Mouse (Mus musculus) bone marrow macrophage, adult 2 months (primary cell): ENCODE results near the gene Fam133b. TPM values are rescaled to one million over a fixed set of nuclear protein-coding genes. Genes with fewer than 3 reads are reported as not detected.

ENCODE experiments used
- H3K27ac ChIP-seq: 2 replicates; pipeline ENCODE4 v1.5.1; 2012; ENCODE audit warnings: low read depth, low read length; ENCODE audit not compliant: insufficient read depth
- H3K4me1 ChIP-seq: 2 replicates; pipeline ENCODE4 v1.6.1; 2012; ENCODE audit warnings: low read length; ENCODE audit not compliant: control insufficient read depth, insufficient read depth
- H3K4me3 ChIP-seq: 2 replicates; pipeline ENCODE4 v1.5.1; 2012; ENCODE audit warnings: mild to moderate bottlenecking, low read length, moderate library complexity; ENCODE audit not compliant: insufficient read depth
- CTCF ChIP-seq: IDR thresholded peaks from 2 replicates; pipeline ENCODE4 v1.5.1; 2012; ENCODE audit warnings: low read depth, mild to moderate bottlenecking, low read length, moderate library complexity
- POLR2A ChIP-seq: IDR thresholded peaks from 2 replicates; pipeline ENCODE4 v1.6.1; 2012; ENCODE audit warnings: mild to moderate bottlenecking, low read depth, low read length, borderline replicate concordance
- polyA plus RNA-seq: library from polyadenylated mRNA; stranded (reverse); fragments of >200 nt; gene quantifications from 2 replicates; pipeline ENCODE4 v1.2.4, GENCODE M21; 2012; ENCODE audit not compliant: missing spikeins, insufficient read depth, insufficient read length

The Fam133b gene
- polyA plus RNA-seq: 24.3 and 26.0 TPM in 2 replicates

DNA sequence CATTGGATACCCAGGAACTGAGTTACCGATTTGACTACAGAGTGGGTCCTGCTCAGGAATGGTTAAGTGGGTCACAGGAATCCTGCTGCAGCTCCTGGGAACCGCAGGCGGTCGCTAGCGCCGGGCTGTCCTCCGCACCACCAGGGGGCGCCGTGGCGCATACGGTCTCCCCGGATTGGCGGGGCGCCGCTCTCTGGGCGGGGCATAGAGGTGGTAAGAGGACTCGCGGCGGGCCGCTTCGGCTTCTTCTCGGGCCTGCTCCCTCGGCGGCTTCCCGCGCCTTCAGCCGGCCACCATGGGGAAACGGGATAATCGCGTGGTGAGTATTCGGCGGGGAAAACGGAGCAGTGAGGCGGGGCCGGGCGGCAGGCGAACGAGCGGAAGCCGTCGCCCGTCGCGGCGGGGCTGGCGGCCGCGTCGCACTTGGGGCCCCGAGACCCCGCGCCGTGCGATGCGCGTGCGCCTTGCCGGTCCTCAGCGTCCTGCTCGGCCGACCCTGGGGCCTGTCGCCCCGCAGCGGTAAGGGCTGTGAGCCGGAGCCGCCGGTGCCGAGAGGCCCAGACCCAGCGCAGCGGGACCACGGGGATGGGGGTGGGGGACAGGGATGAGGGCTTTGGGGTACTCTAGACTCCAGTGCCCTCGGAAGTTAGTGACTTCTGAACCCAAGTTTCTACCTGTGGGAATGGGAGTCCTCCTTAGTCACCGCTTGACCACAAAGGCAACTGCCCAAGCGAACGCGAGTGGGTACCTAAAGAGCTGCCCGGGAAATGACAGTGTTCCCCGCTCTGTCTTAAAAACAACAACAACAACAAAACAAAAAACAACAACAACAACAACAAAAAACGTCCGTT lies at the start of gene Fam133b:
TSS of gene Fam133b (plus strand) at position 205 of the 851 bp plus-strand sequence.
- Histone ChIP-seq H3K4me3 (peak within 1 kb of the TSS; percentile 87), H3K27ac (peak within 1 kb of the TSS; percentile 61), H3K4me1 (peaks cover 21% of the 10 kb centered on the region)
- TF ChIP-seq CTCF: peak; percentile 70
- no peak for TF ChIP-seq POLR2A

DNA sequence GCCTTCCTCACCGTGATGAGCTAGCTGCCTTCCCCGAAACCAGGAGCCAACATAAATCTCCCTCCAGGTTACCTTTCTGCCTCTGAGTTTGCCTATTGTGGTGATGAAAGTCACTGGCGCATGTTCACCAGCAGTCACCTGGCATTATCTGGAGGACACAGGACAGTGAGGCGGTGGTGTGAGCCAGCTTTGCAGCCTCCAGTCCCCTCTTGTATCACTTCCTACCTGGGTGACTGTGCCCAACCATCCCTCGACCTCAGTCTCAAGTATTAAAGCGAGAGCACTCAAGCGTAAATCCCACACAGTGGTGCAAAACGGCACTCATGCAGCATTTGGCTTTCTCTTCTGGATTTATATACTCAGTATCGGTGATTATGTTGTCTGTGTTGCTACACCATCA lies 49.7 kb upstream of the Fam133b start:
- Histone ChIP-seq H3K4me1 (peaks cover 74% of the 10 kb centered on the region), H3K4me3 (no peak overlapping the region), H3K27ac (peak overlapping the region; percentile 58)
- TF ChIP-seq POLR2A (no peak), CTCF (no peak)

DNA sequence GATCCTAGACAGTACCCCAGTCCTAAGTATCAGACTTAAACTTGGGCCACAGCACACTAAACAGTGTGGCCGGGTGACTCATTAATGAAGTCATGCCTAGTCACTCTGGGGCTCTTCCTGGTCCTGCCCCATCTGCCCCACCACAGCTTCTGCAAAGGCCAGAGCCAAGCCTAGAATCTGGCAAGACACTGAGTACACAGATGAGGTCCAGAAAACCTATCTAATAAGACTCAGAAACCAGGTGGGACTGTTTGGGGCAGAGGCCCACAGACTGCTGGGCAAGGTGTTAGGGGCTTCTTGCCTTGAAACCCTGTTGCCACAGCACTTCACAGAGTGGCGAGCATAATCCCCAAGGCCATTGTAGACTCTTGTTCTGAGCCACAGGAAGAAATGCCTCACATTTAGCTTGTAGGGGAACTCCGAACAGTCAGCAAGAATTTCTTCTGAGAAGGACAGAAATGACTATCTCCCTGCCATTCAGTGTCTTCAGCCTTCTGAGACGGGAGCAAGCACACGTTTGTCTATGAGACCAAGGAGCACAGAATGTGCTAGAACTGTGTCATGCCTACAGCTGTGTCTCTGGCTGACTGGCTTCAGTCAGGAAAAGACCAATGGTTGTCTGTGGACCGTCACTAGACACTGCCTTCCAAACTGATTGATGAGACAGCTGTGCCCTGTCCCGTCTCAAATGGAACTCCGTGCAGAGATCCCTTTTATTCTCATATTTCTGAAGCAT lies 49.0 kb upstream of the Fam133b start:
- no peak overlapping the region for H3K4me3 ChIP-seq
- H3K4me1 ChIP-seq: peaks cover 72% of the 10 kb centered on the region
- TF ChIP-seq POLR2A (no peak), CTCF (no peak)
- H3K27ac ChIP-seq: peak overlapping the region; percentile 80

DNA sequence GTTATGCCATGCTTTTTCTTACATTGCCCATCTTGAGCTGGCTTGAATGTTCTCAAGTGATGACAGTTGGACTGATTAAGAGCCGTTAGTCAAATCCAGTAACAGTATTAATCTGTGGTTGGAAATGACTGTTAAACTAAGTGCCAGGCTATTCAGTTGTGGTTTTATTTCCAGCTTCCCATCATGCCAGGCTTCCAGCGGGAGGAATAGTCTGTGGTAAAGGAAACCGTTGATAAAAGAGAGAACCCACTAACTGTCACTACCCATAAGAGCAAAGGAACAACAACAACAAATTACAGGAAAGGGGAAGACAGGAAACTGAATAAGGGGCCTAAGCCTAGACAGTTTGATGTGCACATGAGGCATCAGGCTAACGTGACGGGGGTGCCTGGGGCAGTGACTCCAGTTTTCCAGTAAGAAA lies 46.1 kb upstream of the Fam133b start:
- peaks cover 69% of the 10 kb centered on the region for H3K4me1 ChIP-seq
- H3K4me3 ChIP-seq: no peak overlapping the region
- no peak overlapping the region for H3K27ac ChIP-seq
- TF ChIP-seq POLR2A (no peak), CTCF (no peak)

DNA sequence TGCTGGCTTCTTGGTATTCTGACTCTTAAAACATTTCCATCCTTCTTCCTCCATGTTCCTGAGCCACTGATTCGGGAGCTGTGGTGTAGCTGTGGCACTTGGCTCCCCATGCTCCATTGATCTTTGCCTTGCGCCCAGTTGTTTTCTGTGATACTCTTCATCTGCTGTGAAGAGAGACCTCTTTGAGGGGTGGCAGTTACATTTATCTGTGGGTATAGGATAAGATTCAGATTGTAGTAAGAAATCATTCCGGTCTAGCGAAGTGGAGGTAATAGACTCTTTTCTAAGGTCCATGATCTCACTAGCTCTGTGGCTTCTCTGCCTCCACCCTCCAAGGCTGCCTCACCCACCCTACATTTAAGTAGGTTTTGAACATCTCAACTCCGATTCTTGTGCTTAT lies 43.3 kb upstream of the Fam133b start:
- H3K4me3 ChIP-seq: no peak overlapping the region
- H3K27ac ChIP-seq: no peak overlapping the region
- TF ChIP-seq POLR2A (no peak), CTCF (no peak)
- peaks cover 66% of the 10 kb centered on the region for H3K4me1 ChIP-seq

DNA sequence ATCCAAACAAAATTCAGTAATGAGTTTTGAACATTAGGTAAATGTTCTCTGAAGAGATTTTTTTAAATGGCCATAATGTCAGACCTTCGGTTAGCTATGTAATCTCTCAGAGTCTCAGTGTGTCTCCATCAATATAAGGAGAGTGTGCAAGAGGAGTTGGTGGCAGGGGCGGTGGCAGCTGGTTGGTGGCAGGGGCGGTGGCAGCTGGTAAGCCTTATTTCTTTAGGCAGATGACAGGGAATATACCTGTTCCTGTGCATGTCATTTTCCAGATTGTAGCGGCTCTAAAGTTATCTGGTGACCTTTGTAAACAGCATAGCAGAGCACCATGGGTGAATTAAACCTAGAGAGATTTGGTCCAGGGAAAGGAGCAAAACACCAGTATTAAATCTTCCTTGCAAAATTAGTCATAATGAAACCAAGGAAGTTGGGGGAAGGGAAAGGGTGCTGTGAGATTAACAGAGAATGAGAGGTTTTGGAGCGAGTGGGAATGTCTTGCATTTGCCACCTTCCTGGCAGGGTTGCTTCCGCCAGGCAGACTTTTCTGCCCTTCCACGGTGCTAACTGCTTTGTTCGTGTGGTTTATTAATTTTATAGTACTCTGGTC lies 42.6 kb upstream of the Fam133b start:
- peak overlapping the region; percentile 43 for H3K4me3 ChIP-seq
- H3K4me1 ChIP-seq: peaks cover 67% of the 10 kb centered on the region
- no peak for TF ChIP-seq CTCF
- TF ChIP-seq POLR2A: no peak
- H3K27ac ChIP-seq: peak overlapping the region; percentile 81

DNA sequence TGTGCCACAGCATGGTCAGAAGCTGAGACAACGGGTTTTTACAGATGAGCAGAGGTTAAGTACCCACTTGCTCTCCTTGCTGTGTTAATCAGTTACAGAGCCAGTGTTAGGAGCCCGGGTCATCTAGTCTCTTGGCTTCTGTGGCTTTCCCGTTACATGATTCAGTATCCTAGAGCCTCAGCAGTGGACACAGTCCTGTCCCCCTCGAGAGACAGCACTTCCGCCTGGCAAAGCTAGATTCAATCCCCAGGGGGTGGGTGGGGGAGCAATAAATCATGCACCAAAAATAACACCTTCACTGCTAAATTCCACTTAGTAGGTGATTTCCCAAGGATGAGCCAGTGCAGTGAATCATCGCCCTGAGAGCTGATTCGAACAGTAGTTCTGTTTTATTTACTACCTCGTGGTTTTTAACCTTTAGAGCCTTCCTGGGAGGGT lies 42.0 kb upstream of the Fam133b start:
- no peak for TF ChIP-seq CTCF
- TF ChIP-seq POLR2A: no peak
- peak overlapping the region; percentile 81 for H3K27ac ChIP-seq
- peaks cover 64% of the 10 kb centered on the region for H3K4me1 ChIP-seq
- H3K4me3 ChIP-seq: peak overlapping the region; percentile 43

DNA sequence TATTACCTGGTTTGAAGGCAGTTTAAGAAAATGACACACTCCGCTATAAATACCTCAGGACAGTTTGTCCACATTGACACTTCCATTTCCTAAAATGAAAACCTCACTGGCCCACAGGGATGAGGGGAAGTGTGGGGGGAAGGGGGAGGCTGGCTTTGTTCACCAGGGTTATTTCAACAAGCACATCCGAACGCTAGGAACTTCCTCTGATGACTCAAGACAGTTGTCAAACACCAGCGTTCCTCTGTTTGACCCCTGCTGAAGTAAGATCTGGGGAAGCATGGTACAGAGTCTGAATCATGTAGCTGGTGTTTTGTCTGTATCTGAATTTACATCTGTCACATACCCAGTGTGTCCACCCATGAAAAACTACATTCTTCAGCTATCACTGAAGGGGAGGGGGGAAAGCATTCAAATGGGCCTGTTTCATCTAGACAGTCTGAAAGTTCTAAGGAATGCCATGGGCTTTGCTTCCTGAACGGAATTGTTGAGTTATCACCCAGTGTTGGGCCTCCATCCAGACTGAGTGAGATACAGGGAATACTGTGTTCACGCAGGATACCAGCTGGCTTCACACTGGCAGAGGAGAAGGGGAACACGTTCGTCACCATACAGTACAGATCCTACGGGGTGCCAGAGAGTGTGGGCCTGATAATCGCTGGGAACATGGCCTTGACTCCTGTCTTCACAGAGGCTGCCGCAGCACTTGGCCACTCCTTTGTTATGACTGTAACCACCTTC lies 40.9 kb upstream of the Fam133b start:
- H3K4me1 ChIP-seq: peaks cover 57% of the 10 kb centered on the region
- H3K27ac ChIP-seq: peak overlapping the region; percentile 81
- H3K4me3 ChIP-seq: peak overlapping the region; percentile 43
- TF ChIP-seq CTCF (no peak), POLR2A (no peak)

DNA sequence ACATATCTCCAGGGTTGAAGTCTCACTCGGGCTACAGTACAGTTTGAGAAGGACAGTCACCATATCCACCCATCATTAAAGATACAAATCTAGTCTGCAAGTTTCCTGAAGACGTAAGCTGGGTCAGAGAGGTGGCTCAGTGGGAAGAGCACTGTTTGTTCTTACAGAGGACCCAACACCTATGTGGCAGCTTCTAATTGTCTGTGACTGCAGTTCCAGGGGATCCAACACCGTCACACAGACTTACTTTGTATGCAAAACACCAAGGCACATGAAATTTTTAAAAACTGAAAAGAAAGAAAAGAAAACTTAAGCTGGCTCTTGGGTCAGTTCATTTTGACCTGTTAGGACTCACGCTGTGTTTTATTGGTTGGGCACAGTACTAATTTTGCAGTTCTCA lies 40.3 kb upstream of the Fam133b start:
- TF ChIP-seq POLR2A: no peak
- TF ChIP-seq CTCF: no peak
- Histone ChIP-seq H3K27ac (peak overlapping the region; percentile 59), H3K4me3 (no peak overlapping the region), H3K4me1 (peaks cover 53% of the 10 kb centered on the region)
